Mouse (Mus musculus) adrenal gland, postnatal 10 days (tissue): ENCODE measurements around the gene Meioc. TPM values are rescaled to one million over a fixed set of nuclear protein-coding genes. Genes with fewer than 3 reads are reported as not detected.

Source experiments
- DNase-seq: peaks from one replicate; pipeline ENCODE4 v3.0.0; 2021; ENCODE audit warnings: mixed read lengths
- long read RNA-seq, 2 experiments: library from polyadenylated mRNA; stranded (forward); transcript quantifications; one replicate each; pipeline ENCODE4 v2.0.0; 2021
- total RNA-seq, 2 experiments: library from RNA; stranded (reverse); gene quantifications; 2 replicates each; pipeline ENCODE4 v1.2.3; 2021

The Meioc gene
- total RNA-seq = not detected
- long read RNA-seq, experiment 1 = 0 reads
- long read RNA-seq, experiment 2 = 0 reads

DNA sequence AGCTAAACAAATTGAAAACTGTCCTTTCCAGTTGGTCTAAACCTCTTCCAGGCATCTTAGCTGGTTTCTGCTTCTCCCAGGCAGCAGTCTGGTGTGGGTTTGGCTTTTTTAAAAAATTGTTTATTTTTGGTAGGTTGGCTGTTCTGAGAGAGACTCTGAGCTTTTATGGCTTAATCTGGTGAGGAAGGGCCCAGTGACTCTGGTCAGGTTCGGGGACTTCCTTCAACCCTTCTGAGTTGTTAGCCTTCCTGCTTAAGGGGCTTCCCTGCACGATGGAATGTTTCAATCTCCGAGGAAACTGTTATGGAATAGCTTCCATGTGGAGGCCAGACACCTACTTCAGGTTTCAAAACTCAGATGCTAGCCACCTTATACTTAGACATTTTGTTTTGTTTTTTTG is at the start of gene Meioc:
Meioc (plus strand) TSS at position 301 of the 400 bp plus-strand sequence.
- no peak for DNase-seq

DNA sequence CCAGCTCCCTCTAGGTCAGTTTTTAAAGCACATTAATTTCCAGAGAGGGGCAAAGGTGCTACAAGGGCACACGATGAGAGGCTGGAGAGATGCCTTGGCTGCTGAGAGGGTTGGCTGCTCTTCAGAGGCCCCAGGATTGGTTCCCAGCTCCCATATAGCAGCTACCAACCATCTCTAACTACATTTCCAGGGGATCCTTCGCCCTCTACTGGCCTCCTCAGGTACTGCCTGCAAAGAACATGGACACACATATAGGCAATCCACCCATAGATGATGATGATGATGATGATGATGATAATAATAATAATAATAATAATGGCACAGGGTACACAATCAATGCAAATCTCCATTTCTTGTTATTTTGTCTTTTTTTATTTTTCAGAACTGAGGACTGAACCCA is 44.1 kb upstream of the Meioc start:
- DNase-seq = no peak

- peak; percentile 25 for DNase-seq
Observed at GRCm38 (mm10) chr11:102623876-102624789, 39.4 kb upstream of the Meioc start.

- DNase-seq = no peak
Observed at GRCm38 (mm10) chr11:102624888-102625407, 38.6 kb upstream of the Meioc start.

DNA sequence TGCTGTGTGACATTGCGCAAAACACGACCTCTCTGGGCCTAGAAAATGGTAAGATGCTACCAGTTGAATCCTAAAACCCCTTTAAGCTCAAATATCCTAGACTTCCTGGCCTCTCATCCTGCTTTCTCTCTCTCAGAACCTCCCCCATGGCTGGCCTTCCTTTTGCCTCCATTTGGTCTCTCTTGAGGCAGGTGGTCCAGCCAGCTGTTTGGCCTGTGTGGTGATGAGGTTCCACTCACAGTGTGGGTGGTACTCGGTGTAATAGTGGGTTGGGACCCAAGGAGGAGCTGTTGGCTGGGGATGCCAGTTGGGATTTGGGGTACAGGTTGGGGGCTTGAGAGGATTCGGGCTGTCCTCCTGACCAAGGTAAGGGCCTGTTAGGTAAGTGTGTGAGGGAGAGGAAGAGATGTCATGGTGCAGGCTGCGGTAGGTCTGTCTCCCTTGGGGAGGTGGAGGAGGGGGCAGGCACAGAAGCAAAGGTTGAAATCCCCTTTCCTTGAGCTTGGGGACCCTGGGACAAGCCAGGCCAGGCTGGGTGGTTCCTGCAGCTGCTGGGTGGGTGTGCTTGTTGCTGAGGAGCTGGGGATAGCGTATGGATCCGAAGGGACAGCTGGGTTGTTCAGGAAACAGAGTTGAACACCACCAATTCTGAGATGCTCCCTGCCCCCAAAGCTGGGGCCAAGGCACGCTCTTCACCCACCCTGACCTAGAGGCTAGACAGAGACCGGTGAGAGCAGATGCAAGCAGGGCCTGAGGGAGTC is 36.2 kb upstream of the Meioc start:
- no peak for DNase-seq

DNA sequence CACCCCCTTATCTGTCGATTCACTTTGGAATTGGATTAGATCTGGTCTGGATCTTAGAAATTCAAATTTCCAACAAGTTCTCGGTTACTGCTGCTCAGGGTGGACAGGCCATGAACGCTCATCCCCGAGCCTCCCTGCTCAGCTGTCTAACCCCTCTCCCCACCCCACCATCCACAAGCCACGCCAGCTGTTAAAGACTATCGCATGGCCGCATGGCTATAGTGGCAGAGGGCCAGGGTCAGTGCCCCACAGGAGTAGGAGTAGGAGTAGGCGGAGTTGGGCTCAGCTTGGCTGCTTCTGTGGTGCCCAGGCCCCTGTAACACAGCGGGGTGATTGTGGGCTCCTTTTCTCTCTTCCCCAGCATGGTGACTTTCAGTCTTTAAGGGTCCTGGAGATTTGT is 35.0 kb upstream of the Meioc start:
- peak; percentile 31 for DNase-seq

DNA sequence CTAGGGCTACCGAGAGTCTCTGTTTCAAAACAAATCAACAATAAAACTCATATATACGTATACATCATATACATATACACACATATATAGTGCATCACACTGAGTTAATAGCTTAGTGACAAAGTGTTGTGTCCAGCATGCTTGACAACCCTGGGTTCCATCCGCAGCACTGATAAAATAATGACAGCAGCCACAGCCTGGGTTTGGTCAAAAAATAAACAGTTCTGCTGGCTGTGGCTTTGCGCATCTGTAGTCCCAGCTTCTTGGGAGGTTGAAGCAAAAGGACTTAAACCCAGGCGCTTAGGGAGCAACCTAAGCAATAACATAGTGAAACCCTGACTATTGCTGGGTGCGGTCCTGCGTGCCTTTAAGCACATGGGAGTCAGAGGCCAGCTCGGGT is 34.1 kb upstream of the Meioc start:
- no peak for DNase-seq

DNA sequence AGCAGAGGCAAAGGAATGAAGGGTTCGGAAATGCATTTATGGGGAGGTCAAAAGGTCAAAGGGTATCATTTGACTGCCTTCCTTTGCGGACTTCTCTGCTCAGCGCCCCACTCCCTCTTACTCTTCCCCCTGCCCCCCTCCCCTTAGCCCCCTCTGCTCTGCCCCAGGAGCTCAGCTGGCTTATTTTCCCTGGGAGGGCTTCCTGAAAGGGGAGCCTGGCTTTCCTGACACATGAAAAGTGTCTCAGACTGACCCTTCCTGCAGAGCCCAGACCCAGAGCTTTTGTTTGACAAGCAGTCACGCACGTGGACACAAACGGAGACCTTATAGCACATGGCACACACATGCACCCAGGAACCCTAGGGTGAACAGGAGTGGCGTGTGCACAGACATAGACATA is 32.8 kb upstream of the Meioc start:
- no peak for DNase-seq

- no peak for DNase-seq
Observed at GRCm38 (mm10) chr11:102631203-102631602, 32.3 kb upstream of the Meioc start.

DNA sequence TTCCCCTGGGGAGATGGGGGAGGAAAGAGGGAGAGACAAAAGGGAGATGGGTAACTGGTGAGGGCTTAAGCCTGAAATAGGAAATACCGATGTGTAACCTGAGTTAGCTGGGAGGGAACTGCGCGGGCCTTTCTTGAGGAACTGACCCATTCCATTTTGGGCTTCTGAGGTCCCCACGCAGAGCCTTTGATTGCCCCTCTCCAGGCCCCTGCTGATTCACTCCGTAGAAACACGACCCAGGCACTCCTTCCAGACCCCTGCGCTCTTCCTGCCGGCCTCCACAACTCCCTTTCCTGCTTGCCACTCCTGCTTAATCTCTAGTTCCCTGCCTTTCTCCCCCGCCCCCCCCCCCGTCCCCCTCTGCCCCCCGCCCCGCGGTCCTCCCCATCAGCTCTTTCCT is 30.8 kb upstream of the Meioc start:
- DNase-seq = no peak

DNA sequence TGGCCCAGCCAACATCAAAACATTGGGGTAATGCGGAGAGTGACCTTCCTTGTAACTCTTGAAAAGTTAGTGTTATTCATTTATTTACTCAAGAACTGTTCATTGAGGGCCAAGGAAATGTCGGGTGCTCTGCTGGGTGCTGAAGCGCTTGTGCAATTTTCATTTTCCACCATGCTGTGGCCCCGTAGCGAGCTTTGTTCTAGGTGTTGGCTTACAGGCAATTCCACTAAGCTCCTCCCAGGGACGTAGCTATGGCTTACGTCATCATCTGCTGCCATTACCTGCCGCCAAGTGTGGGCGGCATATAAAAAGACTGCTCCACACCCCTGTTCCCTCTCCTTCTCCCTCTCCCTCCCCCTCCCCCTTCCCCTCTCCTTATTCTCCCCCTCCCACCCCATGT is 30.1 kb upstream of the Meioc start:
- DNase-seq = no peak

DNA sequence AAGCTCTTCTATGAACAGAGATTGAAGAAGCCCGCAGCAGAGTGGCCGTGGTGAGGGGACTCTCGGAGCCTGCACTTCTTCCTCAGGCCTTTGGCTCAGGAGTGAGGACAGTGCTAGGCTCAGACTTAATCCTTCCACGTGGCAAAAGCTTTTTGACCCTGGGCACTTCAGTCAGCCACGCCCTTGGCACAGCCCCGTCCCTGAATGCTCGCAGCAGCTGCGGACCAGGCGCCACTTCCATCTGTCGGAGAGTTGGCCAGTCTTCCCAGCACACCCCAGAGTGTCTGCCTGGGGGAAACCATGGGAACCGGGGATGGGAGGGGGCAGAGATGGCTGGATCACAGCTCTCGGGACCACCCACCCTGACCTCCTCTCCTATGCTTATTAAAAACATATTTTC is 26.6 kb upstream of the Meioc start:
- DNase-seq = no peak

DNA sequence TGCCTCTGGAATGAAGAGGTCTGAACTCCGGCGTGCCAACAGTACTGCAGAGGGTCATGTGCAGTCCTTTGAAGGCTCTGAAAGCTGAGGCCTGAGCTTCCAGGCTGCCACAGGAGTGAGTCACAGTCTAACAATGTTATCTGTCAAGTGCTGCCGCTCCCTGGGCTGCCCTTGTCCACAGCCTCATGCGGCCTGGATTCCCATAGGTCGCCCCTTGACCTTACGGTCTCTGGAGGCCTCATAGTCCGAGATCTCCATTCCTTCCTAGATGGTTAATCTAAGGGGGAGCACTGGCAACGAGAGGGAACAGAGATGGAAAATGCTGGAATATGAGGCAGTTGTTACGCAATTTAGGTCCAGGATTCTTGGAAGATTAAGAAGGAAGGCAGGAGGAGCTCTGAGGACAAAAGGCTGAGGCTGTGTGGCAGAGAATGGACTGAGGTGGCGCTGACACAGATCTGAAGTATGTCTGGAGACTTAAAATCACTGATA is 19.6 kb upstream of the Meioc start:
- peak; percentile 51 for DNase-seq

- DNase-seq = no peak
Observed at GRCm38 (mm10) chr11:102646226-102646625, 17.3 kb upstream of the Meioc start.

DNA sequence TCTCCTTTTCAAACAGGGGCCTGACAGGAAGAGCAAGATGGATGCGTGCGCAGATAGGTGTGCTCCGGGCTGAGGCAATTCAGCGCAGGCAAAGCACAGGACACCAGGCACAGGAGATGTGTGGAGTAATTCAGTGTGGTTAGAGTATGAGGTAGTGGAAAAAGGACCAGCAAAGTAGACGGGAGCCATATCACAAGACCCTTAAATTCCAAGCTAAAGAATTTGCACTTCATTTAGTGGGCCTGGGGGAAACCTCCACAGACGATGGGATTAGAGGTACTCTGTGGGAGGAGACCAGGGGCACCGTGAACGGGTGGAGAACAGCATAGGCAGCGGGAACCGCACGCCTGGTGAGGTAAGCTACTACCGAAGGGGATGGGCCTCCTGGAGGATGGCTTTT is 15.6 kb upstream of the Meioc start:
- no peak for DNase-seq

GRCm38 (mm10) chr11:102651381-102651780 is 12.1 kb upstream of the Meioc start:
- peak; percentile 85 for DNase-seq

DNA sequence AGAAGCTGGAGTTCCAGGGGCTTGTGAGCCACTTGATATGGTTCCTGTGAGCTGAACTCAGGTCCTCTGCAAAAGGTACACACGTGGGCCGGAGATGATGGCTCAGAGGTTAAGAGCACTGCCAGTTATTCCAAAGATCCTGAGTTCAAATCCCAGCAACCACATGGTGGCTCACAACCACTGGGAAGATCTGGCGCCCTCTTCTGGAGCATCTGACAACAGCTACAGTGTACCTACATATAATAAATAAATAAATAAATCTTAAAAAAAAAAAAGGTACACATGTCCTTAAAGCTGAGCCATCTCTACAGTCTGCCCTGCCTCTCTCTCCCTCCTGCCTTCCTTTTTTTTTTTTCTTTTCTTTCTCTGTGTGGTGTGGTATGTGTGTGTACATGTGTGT is 10.7 kb upstream of the Meioc start:
- no peak for DNase-seq

GRCm38 (mm10) chr11:102655888-102656287 is 7.6 kb upstream of the Meioc start:
- no peak for DNase-seq

- DNase-seq = no peak
Observed at GRCm38 (mm10) chr11:102656326-102656926, 7.1 kb upstream of the Meioc start.

GRCm38 (mm10) chr11:102656931-102657330 is 6.6 kb upstream of the Meioc start:
- DNase-seq = no peak

DNA sequence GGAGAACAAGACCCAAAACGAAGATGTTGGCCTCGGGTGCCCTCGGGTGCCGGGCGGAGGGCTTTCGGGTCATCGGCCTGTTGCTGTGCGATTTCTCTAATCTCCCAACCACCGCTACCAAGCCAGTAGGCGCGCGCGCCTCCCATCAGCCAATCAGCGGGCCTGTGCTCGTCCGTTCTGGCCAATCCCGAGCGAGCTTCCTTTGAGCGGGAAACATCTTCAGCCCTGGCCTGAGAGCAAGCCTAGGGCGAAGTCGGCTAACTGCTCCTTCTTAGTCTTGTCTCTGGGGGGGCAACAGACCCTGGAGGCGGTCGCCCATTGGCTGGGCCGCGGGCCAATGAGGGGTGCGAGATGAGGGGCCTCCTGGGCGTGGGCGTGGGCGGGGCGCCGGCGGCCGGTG is 1.6 kb downstream of the Meioc start:
- no peak for DNase-seq

- DNase-seq = no peak
Observed at GRCm38 (mm10) chr11:102665637-102666435, 2.3 kb downstream of the Meioc start.
